Mouse (Mus musculus) adrenal gland, postnatal 4 days (tissue): ENCODE results near the gene Vmn1r179. TPM values are rescaled to one million over a fixed set of nuclear protein-coding genes. Genes with fewer than 3 reads are reported as not detected.
"Not testable (repeated sequence)": the region's sequence is repeated elsewhere in the genome, so short reads cannot be mapped to it uniquely, and the experiment has no call there.

Experiments used
- DNase-seq, 2 experiments: peaks; one replicate each; pipeline ENCODE4 v3.0.0; 2021 to 2022; ENCODE audit warnings: low spot score in 2 of 2, mixed read lengths in 2 of 2
- long read RNA-seq, 2 experiments: library from polyadenylated mRNA; stranded (forward); transcript quantifications; one replicate each; pipeline ENCODE4 v2.0.0; 2021
- total RNA-seq, 2 experiments: library from RNA; stranded (reverse); gene quantifications; 2 replicates each; pipeline ENCODE4 v1.2.3; 2021

Vmn1r179 gene
- total RNA-seq, result not detected
- long read RNA-seq, experiment 1, result 0 reads
- long read RNA-seq, experiment 2, result 0 reads

GRCm38 (mm10) chr7:23926678-23927077, at the start of gene Vmn1r179:
Gene Vmn1r179, plus strand, starts transcription at chr7:23926978.
- no peak for DNase-seq

- no peak for DNase-seq
These were observed 35.1 kb upstream of the Vmn1r179 start, which contains the start of gene Vmn1r178 for GRCm38 (mm10) chr7:23891709-23892108. Gene Vmn1r178, plus strand, starts transcription at chr7:23892009.

- no peak for DNase-seq
These were observed 23.6 kb downstream of the Vmn1r179 start, which contains the start of gene Vmn1r180 for GRCm38 (mm10) chr7:23950332-23950731. Gene Vmn1r180, plus strand, starts transcription at chr7:23950632.

- not testable (repeated sequence) for DNase-seq
These were observed 41.3 kb downstream of the Vmn1r179 start for GRCm38 (mm10) chr7:23968044-23968443.

GRCm38 (mm10) chr7:23974315-23974714, 47.5 kb downstream of the Vmn1r179 start, which contains the start of gene Vmn1r181:
Gene Vmn1r181, plus strand, starts transcription at chr7:23974615.
- not testable (repeated sequence) for DNase-seq

Other genes with a start within 250 kb of the Vmn1r179 start
- not detected for gene Vmn1r173, start 226.3 kb upstream of the Vmn1r179 start, total RNA-seq
- gene Vmn1r174, start 174.7 kb upstream of the Vmn1r179 start, total RNA-seq, result not detected
- gene Vmn1r175, start 116.3 kb upstream of the Vmn1r179 start, total RNA-seq, result not detected
- not detected for gene Vmn1r176, start 89.6 kb upstream of the Vmn1r179 start, total RNA-seq
- not detected for gene Vmn1r177, start 60.5 kb upstream of the Vmn1r179 start, total RNA-seq
- gene Vmn1r178, start 35.0 kb upstream of the Vmn1r179 start, total RNA-seq, result not detected
- not detected for gene Vmn1r180, start 23.7 kb downstream of the Vmn1r179 start, total RNA-seq
- not detected for gene Vmn1r181, start 47.6 kb downstream of the Vmn1r179 start, total RNA-seq
- gene V1rd19, start 74.7 kb downstream of the Vmn1r179 start, total RNA-seq, result not detected
- not detected for gene Vmn1r183, start 126.3 kb downstream of the Vmn1r179 start, total RNA-seq
- gene Zfp180, start 154.9 kb downstream of the Vmn1r179 start, total RNA-seq, result 10 to 100 TPM; 19.9 to 20.8 TPM
- 1 to 10 TPM; 6.0 TPM for gene Zfp112, start 185.3 kb downstream of the Vmn1r179 start, total RNA-seq
- gene Zfp235, start 207.2 kb downstream of the Vmn1r179 start, total RNA-seq, result 10 to 100 TPM; 12.4 to 12.8 TPM
- 1 to 10 TPM; 1.6 to 1.7 TPM for gene Zfp114, start 248.1 kb downstream of the Vmn1r179 start, total RNA-seq